Mouse (Mus musculus): ENCODE measurements around the gene Jph2. TPM values are rescaled to one million over a fixed set of nuclear protein-coding genes. Genes with fewer than 3 reads are reported as not detected.

The Jph2 gene
- under 1 TPM; 0.37 to 0.70 TPM for total RNA-seq (2021)

- no peak for DNase-seq (ENCODE audit: extremely low spot score in 1 of 2, low spot score in 1 of 2)
Observed at GRCm38 (mm10) chr2:163397905-163398304, at the start of gene Jph2. Jph2 (minus strand) TSS chr2:163397993.

GRCm38 (mm10) chr2:163447375-163447774, 49.6 kb upstream of the Jph2 start:
- DNase-seq (ENCODE audit: extremely low spot score in 1 of 2, low spot score in 1 of 2), result no peak

- no peak for DNase-seq (ENCODE audit: extremely low spot score in 1 of 2, low spot score in 1 of 2)
Observed at GRCm38 (mm10) chr2:163444017-163444416, 46.2 kb upstream of the Jph2 start.

GRCm38 (mm10) chr2:163443543-163443942, 45.8 kb upstream of the Jph2 start:
- no peak for DNase-seq (ENCODE audit: extremely low spot score in 1 of 2, low spot score in 1 of 2)

- no peak for DNase-seq (ENCODE audit: extremely low spot score in 1 of 2, low spot score in 1 of 2)
Observed at GRCm38 (mm10) chr2:163439488-163439887, 41.7 kb upstream of the Jph2 start.

GRCm38 (mm10) chr2:163438619-163439451, 41.0 kb upstream of the Jph2 start:
- no peak for DNase-seq (ENCODE audit: extremely low spot score in 1 of 2, low spot score in 1 of 2)

- peak; percentile 58 to 64 for DNase-seq (ENCODE audit: extremely low spot score in 1 of 2, low spot score in 1 of 2)
Observed at GRCm38 (mm10) chr2:163438246-163438618, 40.4 kb upstream of the Jph2 start, which contains the start of gene Gdap1l1. Gdap1l1 (plus strand) TSS chr2:163438476.

- DNase-seq (ENCODE audit: extremely low spot score in 1 of 2, low spot score in 1 of 2), result no peak
Observed at GRCm38 (mm10) chr2:163437800-163438199, 40.0 kb upstream of the Jph2 start.

GRCm38 (mm10) chr2:163433971-163434370, 36.2 kb upstream of the Jph2 start:
- no peak for DNase-seq (ENCODE audit: extremely low spot score in 1 of 2, low spot score in 1 of 2)

- DNase-seq (ENCODE audit: extremely low spot score in 1 of 2, low spot score in 1 of 2), result no peak
Observed at GRCm38 (mm10) chr2:163431289-163431688, 33.5 kb upstream of the Jph2 start.

- no peak for DNase-seq (ENCODE audit: extremely low spot score in 1 of 2, low spot score in 1 of 2)
Observed at GRCm38 (mm10) chr2:163428346-163429011, 30.7 kb upstream of the Jph2 start.

GRCm38 (mm10) chr2:163424597-163424996, 26.8 kb upstream of the Jph2 start, which contains the start of gene Oser1:
Oser1 (minus strand) TSS chr2:163424697.
- DNase-seq (ENCODE audit: extremely low spot score in 1 of 2, low spot score in 1 of 2), result no peak

GRCm38 (mm10) chr2:163422895-163423660, 25.3 kb upstream of the Jph2 start:
- no peak for DNase-seq (ENCODE audit: extremely low spot score in 1 of 2, low spot score in 1 of 2)

GRCm38 (mm10) chr2:163420366-163420886, 22.6 kb upstream of the Jph2 start:
- no peak for DNase-seq (ENCODE audit: extremely low spot score in 1 of 2, low spot score in 1 of 2)

GRCm38 (mm10) chr2:163419346-163420045, 21.7 kb upstream of the Jph2 start:
- DNase-seq (ENCODE audit: extremely low spot score in 1 of 2, low spot score in 1 of 2), result peak; percentile 95 to 97

GRCm38 (mm10) chr2:163418841-163419345, 21.1 kb upstream of the Jph2 start:
- DNase-seq (ENCODE audit: extremely low spot score in 1 of 2, low spot score in 1 of 2), result no peak

- no peak for DNase-seq (ENCODE audit: extremely low spot score in 1 of 2, low spot score in 1 of 2)
Observed at GRCm38 (mm10) chr2:163417830-163418229, 20.0 kb upstream of the Jph2 start.

- DNase-seq (ENCODE audit: extremely low spot score in 1 of 2, low spot score in 1 of 2), result no peak
Observed at GRCm38 (mm10) chr2:163417026-163417425, 19.2 kb upstream of the Jph2 start.

GRCm38 (mm10) chr2:163412846-163413590, 15.2 kb upstream of the Jph2 start:
- no peak for DNase-seq (ENCODE audit: extremely low spot score in 1 of 2, low spot score in 1 of 2)
